Mouse (Mus musculus) Patski (cell line): ENCODE measurements around the gene Amz2. TPM values are rescaled to one million over a fixed set of nuclear protein-coding genes. Genes with fewer than 3 reads are reported as not detected.
A peak's percentile ranks its signal among the peaks of the same experiment; 100 is the strongest.

ENCODE experiments used
- ATAC-seq: fragments of 100-300 bp; one replicate; pipeline ENCODE4 v1.8.0; 2021
- CTCF ChIA-PET: fragments of 350-600 bp; sonication (Branson Sonifier 250); formaldehyde crosslinking; loops from one replicate; lab custom pipeline; 2022; ENCODE audit warnings: inconsistent platforms; lab: Charles Lee
- POLR2A ChIA-PET: fragments of 350-600 bp; sonication (Branson Sonifier 250); formaldehyde crosslinking; loops from one replicate; lab custom pipeline; 2022; ENCODE audit warnings: antibody characterized with exemption, inconsistent platforms; lab: Charles Lee
- DNase-seq: peaks from one replicate; pipeline ENCODE4 v3.0.0-alpha.2; 2011; ENCODE audit warnings: low read depth, low spot score
- H3K27me3 ChIP-seq: fragments of 371-371 bp; one replicate; pipeline ENCODE4 v1.5.1; 2021
- CTCF ChIP-seq: fragments of 100-300 bp; IDR thresholded peaks from one replicate; pipeline ENCODE4 v1.5.1; 2021
- in situ Hi-C: fragments of 300-500 bp; cut with MboI; formaldehyde crosslinking; loops from 3 replicates; pipeline ENCODE4 v1.11.1; 2018; ENCODE audit warnings: low pct_unique_long_range_greater_than_20kb, mixed read lengths
- polyA plus RNA-seq: library from polyadenylated mRNA; unstranded; gene quantifications from one replicate; pipeline ENCODE4 v1.2.3, GENCODE M21; 2021

Amz2 gene
- 48.6 TPM for polyA plus RNA-seq

DNA sequence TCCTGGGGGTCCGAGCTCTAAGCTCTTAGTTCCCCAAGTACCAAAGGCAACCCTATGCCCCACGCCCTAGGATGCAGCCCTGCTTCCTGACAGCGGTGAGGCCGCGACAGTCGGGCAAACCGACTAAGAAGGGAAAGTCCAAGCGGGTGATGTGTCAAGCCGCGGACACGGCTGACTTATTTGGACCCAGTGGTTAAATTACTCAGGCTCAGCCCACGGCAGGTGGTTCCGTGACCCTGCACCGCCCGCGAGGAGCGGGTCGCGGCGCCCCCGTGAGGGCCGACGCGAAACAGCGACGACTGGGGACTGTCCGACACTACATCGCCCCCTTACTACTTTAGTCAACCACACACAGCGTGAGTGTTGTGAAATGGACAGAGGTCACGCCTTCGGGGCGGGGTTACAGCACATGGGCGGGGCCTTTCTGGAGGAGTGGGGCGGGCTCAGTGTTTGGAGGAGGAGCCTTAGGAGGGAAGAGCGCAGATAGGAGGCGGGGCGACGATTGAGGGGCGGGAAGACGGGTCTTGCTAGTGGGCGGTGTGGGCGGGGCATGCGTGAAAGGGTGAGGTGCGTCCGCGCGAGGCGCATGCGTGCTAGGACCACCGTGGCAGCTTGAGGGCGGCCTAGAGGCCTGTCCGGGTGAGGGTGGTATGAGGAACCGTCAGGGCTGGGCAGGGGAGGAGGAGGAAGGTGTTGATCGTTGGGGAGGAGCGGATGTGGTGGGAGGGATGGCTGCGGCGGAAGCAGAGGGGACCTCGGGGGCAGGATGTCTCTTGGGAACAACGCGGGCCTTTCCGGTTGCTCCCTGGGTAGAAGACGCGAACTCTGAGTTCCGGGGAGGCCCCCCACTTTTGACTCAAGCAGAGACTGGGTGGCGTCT lies at the start of gene Amz2:
Gene Amz2 (plus strand): TSS at position 555 of the 880 bp plus-strand sequence.
- ChIA-PET CTCF (interaction anchor here (0.6 to 1.4 kb wide), 6 partner anchors 80 to 195 kb away, joined by 3 to 4 read pairs (median 4); no protein-coding TSS in a partner anchor), POLR2A (interaction anchor here (1.3 kb wide), 1 partner anchor 9 kb away, joined by 4 read pairs; no protein-coding TSS in a partner anchor)
- in situ Hi-C loops, result loop anchor here (5.0 to 25.0 kb wide), 3 partner anchors 63 to 963 kb away; partner anchors contain the start of gene Gna13
- ATAC-seq, result peak; percentile 97
- no peaks in the 10 kb centered on the region for H3K27me3 ChIP-seq
- peak; percentile 99 for DNase-seq
- TF ChIP-seq CTCF, result peak; percentile 100

DNA sequence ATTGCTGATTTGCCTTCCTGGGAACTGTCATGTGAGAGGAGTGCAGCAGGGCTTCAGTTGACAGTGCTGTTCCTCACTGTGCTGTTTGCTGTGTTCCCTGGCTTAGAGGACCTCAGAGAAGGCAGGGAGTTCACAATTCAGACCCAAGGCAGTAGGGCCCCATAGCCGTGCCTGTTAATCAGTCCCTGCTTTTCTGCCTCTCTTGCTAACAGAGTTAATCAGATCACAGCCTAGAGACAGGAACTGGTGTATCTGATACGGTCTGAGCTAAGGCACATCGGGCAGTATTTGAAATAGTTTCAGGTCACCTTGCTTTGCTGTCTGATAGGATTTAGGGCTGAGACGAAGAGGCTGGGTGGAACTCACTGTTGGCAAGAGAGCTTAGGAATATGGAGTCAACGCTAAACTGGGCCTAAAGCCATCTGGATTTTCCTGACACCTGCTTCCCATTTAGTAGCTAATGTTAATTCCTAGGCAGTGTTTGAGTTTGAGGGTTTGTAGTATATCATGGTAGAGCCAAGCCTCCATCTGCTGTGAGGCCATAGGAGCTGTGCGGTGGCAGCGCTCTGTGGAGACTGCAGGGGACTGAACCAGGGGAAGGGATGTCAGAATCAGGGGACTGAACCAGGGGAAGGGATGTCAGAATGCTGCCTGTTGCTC lies 49.1 kb upstream of the Amz2 start:
- in situ Hi-C loops, result no loop called here
- TF ChIP-seq CTCF, result no peak
- no peak for DNase-seq
- POLR2A ChIA-PET, result no interaction called here
- CTCF ChIA-PET, result interaction anchor here (0.7 to 0.9 kb wide), 2 partner anchors 8 to 15 kb away, joined by 3 read pairs; no protein-coding TSS in a partner anchor
- ATAC-seq, result no peak
- H3K27me3 ChIP-seq, result no peaks in the 10 kb centered on the region

DNA sequence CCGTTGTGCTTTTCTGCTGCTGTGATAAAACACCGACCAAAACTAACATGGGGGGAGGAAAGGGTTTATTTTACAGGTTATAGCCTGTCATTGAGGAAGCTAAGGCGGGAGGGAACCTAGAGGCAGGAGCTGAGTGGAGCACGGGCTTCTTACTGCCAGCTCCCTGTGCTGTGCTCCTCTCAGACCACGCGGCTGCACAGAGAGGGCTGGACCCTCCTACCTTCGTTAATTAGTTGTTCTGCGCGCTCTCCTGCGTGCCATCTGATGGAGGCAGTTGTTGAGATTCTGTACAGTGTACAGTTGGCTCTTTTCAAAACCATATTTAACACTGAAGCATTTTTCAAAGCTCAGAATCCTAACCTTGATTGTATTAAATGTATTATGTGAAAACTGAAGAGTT lies 48.3 kb upstream of the Amz2 start:
- no peak for DNase-seq
- TF ChIP-seq CTCF, result no peak
- ATAC-seq, result no peak
- ChIA-PET POLR2A (interaction anchor here (0.6 kb wide), 1 partner anchor 13 kb away, joined by 3 read pairs; no protein-coding TSS in a partner anchor), CTCF (interaction anchor here (0.9 kb wide), 1 partner anchor 9 kb away, joined by 3 read pairs; no protein-coding TSS in a partner anchor)
- in situ Hi-C loops, result no loop called here
- H3K27me3 ChIP-seq, result no peaks in the 10 kb centered on the region

DNA sequence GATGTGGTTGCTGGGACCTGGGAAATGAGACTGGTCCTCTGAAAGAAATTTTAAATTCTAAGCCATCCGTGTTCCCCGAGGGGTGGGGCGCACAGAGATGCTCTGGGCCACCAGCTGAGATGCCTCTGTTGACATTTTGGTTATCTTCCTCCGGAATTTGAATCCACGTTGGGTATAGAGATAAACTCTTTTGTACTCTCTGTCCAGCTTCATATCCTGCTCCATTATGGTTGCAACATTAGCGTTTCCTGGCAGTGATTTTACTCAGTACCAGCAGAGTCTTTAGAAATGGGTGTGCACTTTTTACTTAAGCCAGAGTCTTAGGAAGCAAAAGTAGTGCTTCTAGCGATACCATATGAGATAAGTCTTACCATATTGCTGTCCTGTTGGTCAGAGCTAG lies 47.7 kb upstream of the Amz2 start:
- POLR2A ChIA-PET, result interaction anchor here (0.6 kb wide), 1 partner anchor 12 kb away, joined by 3 read pairs; no protein-coding TSS in a partner anchor
- in situ Hi-C loops, result no loop called here
- no peak for DNase-seq
- no peaks in the 10 kb centered on the region for H3K27me3 ChIP-seq
- CTCF ChIA-PET, result no interaction called here
- no peak for TF ChIP-seq CTCF
- ATAC-seq, result no peak

- ChIA-PET POLR2A (no interaction called here), CTCF (interaction anchor here (1.4 to 3.3 kb wide), 2 partner anchors 23 to 37 kb away, joined by 3 to 10 read pairs; no protein-coding TSS in a partner anchor)
- in situ Hi-C loops, result no loop called here
- no peak for ATAC-seq
- H3K27me3 ChIP-seq, result no peaks in the 10 kb centered on the region
- TF ChIP-seq CTCF, result no peak
- DNase-seq, result no peak
Observed at GRCm38 (mm10) chr11:109380662-109381061, 45.1 kb upstream of the Amz2 start.

DNA sequence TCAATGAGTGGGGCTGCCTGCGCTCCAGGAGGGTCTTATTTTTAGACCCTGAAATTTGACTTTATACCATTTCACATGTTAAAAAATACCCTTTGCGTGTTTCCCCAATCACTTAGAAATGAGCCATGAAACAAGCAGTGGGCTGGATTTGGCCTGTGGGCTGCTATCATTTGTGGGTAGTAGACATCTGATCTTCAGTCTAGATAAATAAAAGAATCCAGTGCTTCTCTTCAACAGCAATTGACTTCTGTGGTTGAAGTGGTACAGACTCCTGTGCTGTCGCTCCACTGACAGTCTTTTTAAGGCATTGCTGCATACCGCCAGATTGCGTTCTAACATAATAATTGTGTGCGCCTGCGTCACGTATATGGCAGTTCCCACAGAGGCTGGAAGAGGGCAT lies 40.5 kb upstream of the Amz2 start:
- no peak for TF ChIP-seq CTCF
- in situ Hi-C loops, result no loop called here
- no peaks in the 10 kb centered on the region for H3K27me3 ChIP-seq
- ATAC-seq (no peak), DNase-seq (no peak)
- ChIA-PET CTCF (no interaction called here), POLR2A (no interaction called here)

DNA sequence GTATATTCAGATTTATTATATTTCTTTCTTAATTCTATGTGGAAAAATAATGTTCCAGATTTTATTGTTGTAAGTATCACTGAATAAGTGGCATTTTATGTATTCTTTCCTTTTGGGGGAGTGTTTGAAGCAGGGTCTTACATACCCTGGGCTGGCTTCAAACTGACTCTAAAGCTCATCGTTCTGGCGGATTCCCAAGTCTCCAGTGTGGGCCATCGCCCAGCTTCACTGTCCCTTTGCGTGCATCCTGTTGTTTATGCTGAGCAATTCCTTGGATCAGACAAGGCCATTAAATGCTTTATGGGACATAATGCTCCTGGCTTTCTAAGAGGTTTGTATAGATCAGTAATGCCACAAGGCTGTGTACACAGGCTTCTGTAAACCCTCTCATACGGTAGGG lies 36.7 kb upstream of the Amz2 start:
- POLR2A ChIA-PET, result no interaction called here
- H3K27me3 ChIP-seq, result no peaks in the 10 kb centered on the region
- in situ Hi-C loops, result no loop called here
- no peak for ATAC-seq
- no peak for DNase-seq
- TF ChIP-seq CTCF, result no peak
- CTCF ChIA-PET, result interaction anchor here (1.7 to 1.8 kb wide), 2 partner anchors 20 to 58 kb away, joined by 5 read pairs; no protein-coding TSS in a partner anchor

DNA sequence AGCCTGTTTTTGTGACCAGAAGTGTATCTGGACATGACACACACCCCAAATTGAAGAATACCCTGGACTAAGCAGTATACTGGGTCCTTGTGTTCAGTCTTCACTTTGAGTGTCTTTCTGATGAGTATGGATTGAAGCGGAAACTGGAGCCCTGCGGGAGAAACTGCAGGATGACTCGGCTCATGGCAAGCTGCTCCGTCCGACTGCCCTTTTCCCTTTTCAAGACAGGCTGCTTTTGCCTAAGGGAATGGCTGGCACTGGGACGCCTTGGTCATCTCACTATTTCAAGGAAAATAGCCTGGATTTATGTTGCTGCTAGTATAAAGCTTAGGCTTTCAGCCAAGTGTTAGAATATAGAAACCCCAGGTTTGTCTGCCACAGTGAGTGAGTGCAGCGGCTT lies 34.5 kb upstream of the Amz2 start:
- ATAC-seq (no peak), DNase-seq (no peak)
- H3K27me3 ChIP-seq, result no peaks in the 10 kb centered on the region
- TF ChIP-seq CTCF, result no peak
- CTCF ChIA-PET, result interaction anchor here (0.9 to 1.4 kb wide), 2 partner anchors 15 to 26 kb away, joined by 3 read pairs; no protein-coding TSS in a partner anchor
- in situ Hi-C loops, result no loop called here
- POLR2A ChIA-PET, result no interaction called here

- DNase-seq (no peak), ATAC-seq (no peak)
- TF ChIP-seq CTCF, result no peak
- no peaks in the 10 kb centered on the region for H3K27me3 ChIP-seq
- in situ Hi-C loops, result no loop called here
- CTCF ChIA-PET, result interaction anchor here (0.9 to 1.4 kb wide), 2 partner anchors 15 to 25 kb away, joined by 3 read pairs; no protein-coding TSS in a partner anchor
- POLR2A ChIA-PET, result no interaction called here
Observed at GRCm38 (mm10) chr11:109391760-109392159, 34.0 kb upstream of the Amz2 start.

GRCm38 (mm10) chr11:109392601-109393000 lies 33.1 kb upstream of the Amz2 start:
- no peak for TF ChIP-seq CTCF
- POLR2A ChIA-PET, result no interaction called here
- ATAC-seq (no peak), DNase-seq (no peak)
- in situ Hi-C loops, result no loop called here
- CTCF ChIA-PET, result interaction anchor here (1.3 kb wide), 1 partner anchor 23 kb away, joined by 3 read pairs; no protein-coding TSS in a partner anchor
- no peaks in the 10 kb centered on the region for H3K27me3 ChIP-seq
